31 mouse cellular contexts compared by ENCODE assay signal in genomic region chr2:6376071-6376470, GRCm38 (mm10). TPM values are rescaled to one million over a fixed set of nuclear protein-coding genes. Genes with fewer than 3 reads are reported as not detected.
DNase-seq lines count a peak whose midpoint lies in the region; ATAC-seq lines count a peak whose summit lies in the region.
"Had no signal": no experiment of that assay in that cellular context is flagged by ENCODE, and none has a peak within 500 bp of the region (broad histone marks: within the 10 kb centered on the region; RNA-seq: fewer than 3 reads in every experiment).

No protein-coding gene starts in this region.

- peak; percentile 24 for DNase-seq in heart, adult 11 months
- DNase-seq in heart, postnatal 25 days (ENCODE audit: low spot score), result no peak
- DNase-seq in thymus, postnatal 0 days (ENCODE audit: low spot score), result peak; percentile 16
- no peak for DNase-seq in thymus, postnatal 10 days (ENCODE audit: low spot score in 2 of 2)
- peak; percentile 66 for DNase-seq in induced T-regulatory cell, adult 2 months (ENCODE audit: low read depth)
- no peak for DNase-seq in ovary, postnatal 10 days (ENCODE audit: low spot score)
- no peak for DNase-seq in gastrocnemius, adult 18-20 months (ENCODE audit: low spot score)
- DNase-seq: adrenal gland, postnatal 36 days; cerebellum, adult 18-20 months; cerebellum, postnatal 10 days; gastrocnemius, adult 2 months; gastrocnemius, postnatal 36 days; heart, postnatal 14 days; kidney, adult 8-10 months; kidney, postnatal 4 days; layer of hippocampus, adult 9-11 months; liver; lung, adult 2 months; right cerebral cortex, postnatal 4 days; thymus, adult 2 months had no signal

- H3K4me3 ChIP-seq in forebrain, embryonic 13.5 days, result no peak overlapping the region
- H3K4me3 ChIP-seq: embryonic facial prominence, embryonic 15.5 days; forebrain, embryonic 12.5 days; gastrocnemius, adult 2 months; heart, embryonic 13.5 days; midbrain, embryonic 10.5 days; midbrain, embryonic 15.5 days had no signal

- H3K36me3 ChIP-seq in forebrain, embryonic 13.5 days (ENCODE audit: poor library complexity, severe bottlenecking), result no peaks in the 10 kb centered on the region
- H3K36me3 ChIP-seq: embryonic facial prominence, embryonic 15.5 days; forebrain, embryonic 12.5 days; heart, embryonic 13.5 days; midbrain, embryonic 10.5 days; midbrain, embryonic 15.5 days had no signal

- WGBS in forebrain, embryonic 13.5 days, result 90% methylated on average over 8 of the region's 8 CpGs

- no peaks in the 10 kb centered on the region for H3K27me3 ChIP-seq in forebrain, embryonic 13.5 days
- H3K27me3 ChIP-seq: embryonic facial prominence, embryonic 15.5 days; forebrain, embryonic 12.5 days; heart, embryonic 13.5 days; midbrain, embryonic 15.5 days; Patski had no signal

- H3K4me1 ChIP-seq in forebrain, embryonic 13.5 days, result peaks cover 11% of the 10 kb centered on the region; the same call in 1 of the 2 replicates
- H3K4me1 ChIP-seq: midbrain, embryonic 15.5 days had no signal

- H3K4me2 ChIP-seq in forebrain, embryonic 13.5 days, result no peak overlapping the region
- H3K4me2 ChIP-seq: embryonic facial prominence, embryonic 15.5 days; forebrain, embryonic 12.5 days; heart, embryonic 13.5 days; midbrain, embryonic 15.5 days had no signal

- no peak overlapping the region for H3K9ac ChIP-seq in forebrain, embryonic 13.5 days
- H3K9ac ChIP-seq: embryonic facial prominence, embryonic 15.5 days; forebrain, embryonic 12.5 days; heart, embryonic 13.5 days; liver, embryonic 14.5 days; midbrain, embryonic 15.5 days had no signal

- intact Hi-C loops in heart, postnatal 25 days (cut with DNase I), result no loop called here

- no peaks in the 10 kb centered on the region for H3K9me3 ChIP-seq in forebrain, embryonic 13.5 days (replicated peaks)
- H3K9me3 ChIP-seq: embryonic facial prominence, embryonic 15.5 days; forebrain, embryonic 12.5 days; heart, embryonic 13.5 days; midbrain, embryonic 10.5 days; midbrain, embryonic 15.5 days had no signal

- ATAC-seq in forebrain, embryonic 13.5 days, result no peak
- ATAC-seq: hindbrain, embryonic 16.5 days; intestine, embryonic 16.5 days; midbrain, embryonic 15.5 days; Patski had no signal

- H3K27ac ChIP-seq in forebrain, embryonic 13.5 days, result no peak overlapping the region
- H3K27ac ChIP-seq: embryonic facial prominence, embryonic 15.5 days; forebrain, embryonic 12.5 days; gastrocnemius, adult 2 months; heart, embryonic 13.5 days; kidney, postnatal 0 days; liver, embryonic 14.5 days; midbrain, embryonic 10.5 days; midbrain, embryonic 15.5 days had no signal

RNA-seq across cellular contexts. Expression of gene Usp6nl, which starts 53.6 kb away (rescaled TPM):
- 1 to 10 TPM; 6.3 to 6.7 TPM for total RNA-seq in heart, postnatal 25 days (2021)
- polyA plus RNA-seq in thymus, postnatal 0 days (2015; fragmentation: Nextera tagmentation; extraction: Ambion mirVana), result 5.0 and 5.3 TPM in 2 replicates
- polyA plus RNA-seq in forebrain, embryonic 13.5 days (2015; fragmentation: Nextera tagmentation; extraction: Ambion mirVana), result 6.9 and 8.0 TPM in 2 replicates
- 1 to 10 TPM; 2.5 to 4.7 TPM for total RNA-seq in gastrocnemius, adult 18-20 months (2021)

Comparison
In these comparisons a context has a peak if more than half of its experiments do, and no peak if none do; other contexts are left out.
1. DNase-seq: peak in heart, adult 11 months (single experiment), thymus, postnatal 0 days (single experiment) and induced T-regulatory cell, adult 2 months (single experiment); none in heart, postnatal 25 days (single experiment), thymus, postnatal 10 days (0 of 2), ovary, postnatal 10 days (single experiment) and gastrocnemius, adult 18-20 months (single experiment).